Mouse (Mus musculus) forebrain, postnatal 0 days (tissue): ENCODE data around the gene Aox4. TPM values are rescaled to one million over a fixed set of nuclear protein-coding genes. Genes with fewer than 3 reads are reported as not detected.

ENCODE experiments used
- ATAC-seq: fragments of 200-750 bp; cut with Nextera tagmentation; 2 replicates; pipeline ENCODE4 v1.8.0; 2017; ENCODE audit warnings: mild to moderate bottlenecking, moderate library complexity
- DNase-seq: peaks from one replicate; pipeline ENCODE4 v3.0.0-alpha.2; 2015
- H3K27ac ChIP-seq: fragments of 300-500 bp; sonication (generic); 2 replicates; pipeline ENCODE4 v1.5.1; 2014; ENCODE audit warnings: low read depth, mild to moderate bottlenecking, antibody characterized with exemption, low read length, moderate library complexity, mixed read lengths
- H3K27me3 ChIP-seq: fragments of 300-500 bp; sonication (generic); 2 replicates; pipeline ENCODE4 v1.6.1; 2014; ENCODE audit warnings: mild to moderate bottlenecking, low read length, mixed read lengths; ENCODE audit not compliant: insufficient read depth
- H3K36me3 ChIP-seq: fragments of 300-500 bp; sonication (generic); 2 replicates; pipeline ENCODE4 v1.6.1; 2014; ENCODE audit warnings: mild to moderate bottlenecking, moderate library complexity; ENCODE audit not compliant: insufficient read depth
- H3K4me1 ChIP-seq: fragments of 300-500 bp; sonication (generic); 2 replicates; pipeline ENCODE4 v1.6.1; 2014; ENCODE audit warnings: antibody characterized with exemption; ENCODE audit not compliant: insufficient read depth
- H3K4me2 ChIP-seq: fragments of 300-500 bp; sonication (generic); 2 replicates; pipeline ENCODE4 v1.6.1; 2014; ENCODE audit warnings: low read depth, mild to moderate bottlenecking, moderate library complexity
- H3K4me3 ChIP-seq: fragments of 300-500 bp; sonication (generic); 2 replicates; pipeline ENCODE4 v1.5.1; 2014; ENCODE audit warnings: low read depth, low read length, mixed read lengths
- H3K9ac ChIP-seq: fragments of 300-500 bp; sonication (generic); 2 replicates; pipeline ENCODE4 v1.6.1; 2014; ENCODE audit warnings: mild to moderate bottlenecking
- H3K9me3 ChIP-seq: fragments of 300-500 bp; sonication (generic); 2 replicates; pipeline ENCODE4 v1.6.1; 2016; ENCODE audit warnings: low read length
- CTCF ChIP-seq: sonication (generic); IDR thresholded peaks from 2 replicates; pipeline ENCODE4 v1.5.1; 2016; ENCODE audit warnings: antibody characterized with exemption, control low read depth, low read depth
- WGBS: fragments of 180-500 bp; shearing (Covaris S2); extraction: QIAGEN DNeasy Blood & Tissue Kit; methylation state at CpG from one replicate; pipeline ENCODE4 v1.1.7; 2014; 5-methylcytosine and 5-hydroxymethylcytosine counted together
- polyA plus RNA-seq: library from polyadenylated mRNA; unstranded; fragments of >200 nt; fragmentation: Nextera tagmentation; extraction: Ambion mirVana; gene quantifications from 2 replicates; pipeline ENCODE4 v1.2.1, GENCODE M21; 2015
- total RNA-seq: library from RNA; depleted of rRNA; stranded (reverse); fragments of >200 nt; gene quantifications from 2 replicates; pipeline ENCODE4 v1.2.3, GENCODE M21; 2014; rRNA removed

The Aox4 gene
- total RNA-seq (0.95 and 1.8 TPM in 2 replicates), polyA plus RNA-seq (1.0 and 1.2 TPM in 2 replicates)

DNA sequence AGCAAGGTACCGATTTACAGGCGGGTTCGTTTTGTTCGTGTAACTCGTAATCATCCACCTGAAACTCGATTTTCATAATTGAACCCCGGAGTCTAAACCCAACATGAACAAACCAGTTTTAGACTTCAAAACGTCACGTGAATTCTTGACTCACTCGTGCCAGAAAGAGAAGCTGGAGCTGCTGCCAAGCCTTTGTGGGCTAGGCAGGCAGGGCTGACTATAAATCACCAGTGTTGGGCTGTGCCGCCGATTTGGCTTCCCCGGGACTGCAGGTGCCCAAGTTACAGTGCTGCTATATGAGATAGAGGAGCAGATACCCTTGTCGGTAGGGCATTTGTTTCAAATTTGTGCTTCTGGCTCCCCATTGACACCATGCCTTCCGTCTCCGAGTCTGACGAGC is at the start of gene Aox4:
TSS of gene Aox4 (plus strand) at position 195 of the 400 bp plus-strand sequence.
- H3K4me2 ChIP-seq, result peak within 1 kb of the TSS; percentile 38
- peak within 1 kb of the TSS; percentile 83 for H3K27ac ChIP-seq
- H3K9ac ChIP-seq, result peak within 1 kb of the TSS; percentile 52
- H3K36me3 ChIP-seq, result no peaks in the 10 kb centered on the region
- H3K9me3 ChIP-seq, result no peaks in the 10 kb centered on the region
- TF ChIP-seq CTCF, result no peak
- peaks cover 4% of the 10 kb centered on the region; the same call in 1 of the 2 replicates for H3K4me1 ChIP-seq
- ATAC-seq, result peak; percentile 84
- WGBS, result 60% methylated on average over 17 of the region's 17 CpGs
- peak; percentile 78 for DNase-seq
- peak within 1 kb of the TSS; percentile 17; the same call in 1 of the 2 replicates for H3K4me3 ChIP-seq
- no peaks in the 10 kb centered on the region for H3K27me3 ChIP-seq

DNA sequence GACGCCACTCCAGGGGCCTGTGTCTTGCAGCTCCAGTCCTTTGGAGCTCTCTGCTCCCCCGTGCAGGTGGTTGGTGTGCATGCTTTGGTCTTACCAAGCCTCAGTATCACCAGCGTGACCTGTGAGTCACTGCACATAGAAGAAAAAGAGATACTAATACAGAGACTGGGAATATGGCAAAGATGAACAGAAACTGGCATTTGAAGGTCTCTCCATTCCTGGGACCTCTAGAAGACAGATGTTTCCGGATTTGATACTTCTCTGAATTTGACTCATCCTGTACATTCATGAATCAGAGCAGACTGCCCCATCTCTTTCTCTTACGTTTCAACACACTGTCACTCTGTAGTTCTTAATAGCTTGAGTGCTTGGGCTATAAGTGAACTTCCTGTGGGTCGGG is 40.3 kb upstream of the Aox4 start:
- Histone ChIP-seq H3K27ac (no peak overlapping the region), H3K9ac (no peak overlapping the region), H3K9me3 (no peaks in the 10 kb centered on the region), H3K36me3 (no peaks in the 10 kb centered on the region), H3K4me3 (no peak overlapping the region), H3K27me3 (no peaks in the 10 kb centered on the region), H3K4me2 (no peak overlapping the region), H3K4me1 (no peaks in the 10 kb centered on the region)
- no peak for TF ChIP-seq CTCF
- no peak for DNase-seq
- ATAC-seq, result no peak
- WGBS, result 81% methylated on average over 6 of the region's 6 CpGs

DNA sequence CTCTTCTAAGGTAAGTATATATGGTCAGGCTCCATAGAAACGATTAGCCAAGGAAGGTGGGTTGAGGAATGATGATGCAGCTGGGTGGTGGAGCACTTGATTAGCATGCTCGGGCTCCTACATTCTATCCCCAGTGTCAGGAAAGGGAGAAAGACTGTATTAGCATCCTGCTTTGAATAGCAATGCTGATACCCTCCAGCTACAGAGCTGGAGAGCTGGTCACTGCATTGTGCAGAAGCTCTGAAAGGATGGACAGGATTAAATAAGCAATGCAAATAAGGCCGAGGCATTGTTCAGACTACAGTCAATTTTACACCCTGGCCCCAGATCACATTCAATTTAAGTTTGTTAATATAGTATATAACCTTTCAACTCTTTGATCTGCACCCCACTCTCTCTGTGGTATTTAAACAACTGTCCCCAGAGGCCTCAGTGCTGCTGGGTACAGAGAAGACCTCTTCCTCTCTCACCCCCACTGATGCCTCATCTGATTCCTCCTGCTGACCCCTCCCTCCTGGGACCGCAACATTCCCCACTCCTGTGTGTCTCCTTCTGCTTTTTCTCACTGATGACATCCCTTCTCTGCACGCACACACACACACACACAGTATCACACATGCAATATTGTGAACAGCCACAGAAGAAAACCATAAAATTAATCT is 21.6 kb upstream of the Aox4 start:
- ATAC-seq, result no peak
- H3K36me3 ChIP-seq, result no peaks in the 10 kb centered on the region
- H3K9ac ChIP-seq, result no peak overlapping the region

GRCm38 (mm10) chr1:58194317-58194716 is 15.9 kb upstream of the Aox4 start:
- no peak for TF ChIP-seq CTCF
- DNase-seq, result no peak
- WGBS, result 85% methylated on average over 12 of the region's 12 CpGs
- no peak for ATAC-seq
- Histone ChIP-seq H3K9me3 (no peaks in the 10 kb centered on the region), H3K27me3 (no peaks in the 10 kb centered on the region), H3K36me3 (no peaks in the 10 kb centered on the region), H3K27ac (no peak overlapping the region), H3K4me2 (no peak overlapping the region), H3K9ac (no peak overlapping the region), H3K4me3 (no peak overlapping the region), H3K4me1 (peaks cover 3% of the 10 kb centered on the region; the same call in 1 of the 2 replicates)

More for the DNA sequence above, 21.6 kb upstream of the Aox4 start:
- Histone ChIP-seq H3K4me3 (no peak overlapping the region), H3K4me1 (no peaks in the 10 kb centered on the region), H3K9me3 (no peaks in the 10 kb centered on the region), H3K27me3 (no peaks in the 10 kb centered on the region), H3K4me2 (no peak overlapping the region), H3K27ac (no peak overlapping the region)
- DNase-seq, result no peak
- 43% methylated on average over 5 of the region's 5 CpGs for WGBS
- no peak for TF ChIP-seq CTCF

DNA sequence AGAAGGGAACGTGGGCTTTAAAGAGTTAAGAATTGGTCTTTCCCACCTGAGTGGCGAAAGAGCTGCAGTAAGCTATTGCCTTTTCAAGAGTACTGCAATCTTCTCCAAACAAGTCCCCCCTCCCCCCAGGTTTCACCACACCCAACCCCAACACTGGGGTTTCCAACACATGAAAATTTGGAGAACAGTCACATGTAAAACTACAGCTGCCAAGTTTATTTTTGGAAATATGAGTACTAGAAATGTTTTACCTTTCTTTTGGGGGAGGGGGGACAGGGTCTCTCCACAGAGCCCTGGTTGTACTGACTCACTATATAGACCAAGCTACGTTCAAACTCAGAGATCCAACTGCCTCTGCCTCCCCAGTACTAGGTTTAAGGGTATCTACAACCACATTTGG is 15.2 kb upstream of the Aox4 start:
- no peak for TF ChIP-seq CTCF
- Histone ChIP-seq H3K9me3 (no peaks in the 10 kb centered on the region), H3K27me3 (no peaks in the 10 kb centered on the region), H3K4me2 (no peak overlapping the region), H3K4me1 (peaks cover 3% of the 10 kb centered on the region; the same call in 1 of the 2 replicates), H3K4me3 (no peak overlapping the region), H3K36me3 (no peaks in the 10 kb centered on the region), H3K9ac (no peak overlapping the region), H3K27ac (no peak overlapping the region)
- WGBS, result 77% methylated on average over 3 of the region's 3 CpGs
- ATAC-seq (no peak), DNase-seq (no peak)

DNA sequence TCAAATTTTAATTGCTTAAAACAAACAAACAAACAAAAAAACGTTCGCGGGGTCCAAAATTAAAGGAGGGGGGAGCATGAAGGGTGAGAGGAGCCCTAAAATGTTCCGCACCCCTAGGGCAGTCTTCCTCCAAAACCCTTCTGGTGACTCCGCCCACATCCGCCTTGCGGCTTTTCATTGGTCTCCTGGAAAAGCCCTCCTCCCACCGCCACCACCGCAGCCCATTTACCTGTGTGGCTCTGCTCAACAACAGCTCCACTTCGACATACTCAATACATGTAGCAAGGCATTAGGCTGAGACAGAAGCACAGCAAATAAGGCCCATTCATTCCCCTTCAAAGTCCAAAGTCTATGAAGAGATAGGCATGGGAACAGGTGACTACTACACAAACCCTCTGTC is 14.7 kb upstream of the Aox4 start:
- Histone ChIP-seq H3K4me3 (no peak overlapping the region), H3K9me3 (no peaks in the 10 kb centered on the region), H3K36me3 (no peaks in the 10 kb centered on the region), H3K27me3 (no peaks in the 10 kb centered on the region), H3K9ac (no peak overlapping the region), H3K4me1 (peaks cover 3% of the 10 kb centered on the region; the same call in 1 of the 2 replicates), H3K4me2 (no peak overlapping the region), H3K27ac (no peak overlapping the region)
- ATAC-seq (no peak), DNase-seq (no peak)
- 21% methylated on average over 10 of the region's 10 CpGs for WGBS
- TF ChIP-seq CTCF, result no peak

DNA sequence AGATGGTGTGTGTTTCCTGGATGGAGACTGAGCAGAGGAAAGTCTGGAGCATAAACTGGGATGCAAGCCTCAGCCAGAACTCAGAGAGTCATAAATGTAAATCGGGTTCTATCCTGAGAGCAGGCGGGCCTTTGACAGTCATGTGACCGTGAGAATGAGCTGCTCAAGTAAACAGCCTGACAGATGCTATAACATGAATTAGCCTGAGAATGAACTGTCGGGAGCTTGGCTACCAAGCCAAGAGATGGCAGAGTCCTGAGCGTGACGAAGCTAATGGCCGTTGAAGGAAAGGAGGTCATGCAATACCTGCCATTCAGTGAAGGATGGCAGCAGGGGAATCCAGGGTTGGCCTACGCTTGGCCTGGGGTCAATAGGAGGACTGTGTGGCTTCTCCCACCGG is 13.2 kb upstream of the Aox4 start:
- no peak overlapping the region for H3K4me2 ChIP-seq
- H3K9me3 ChIP-seq, result no peaks in the 10 kb centered on the region
- no peaks in the 10 kb centered on the region for H3K36me3 ChIP-seq
- H3K27me3 ChIP-seq, result no peaks in the 10 kb centered on the region
- WGBS, result 53% methylated on average over 9 of the region's 9 CpGs
- H3K4me3 ChIP-seq, result no peak overlapping the region
- no peak overlapping the region for H3K27ac ChIP-seq
- peak; percentile 90 for ATAC-seq
- TF ChIP-seq CTCF, result no peak
- H3K9ac ChIP-seq, result no peak overlapping the region
- H3K4me1 ChIP-seq, result peaks cover 3% of the 10 kb centered on the region; the same call in 1 of the 2 replicates
- peak; percentile 69 for DNase-seq
